In the genomic region with DNA sequence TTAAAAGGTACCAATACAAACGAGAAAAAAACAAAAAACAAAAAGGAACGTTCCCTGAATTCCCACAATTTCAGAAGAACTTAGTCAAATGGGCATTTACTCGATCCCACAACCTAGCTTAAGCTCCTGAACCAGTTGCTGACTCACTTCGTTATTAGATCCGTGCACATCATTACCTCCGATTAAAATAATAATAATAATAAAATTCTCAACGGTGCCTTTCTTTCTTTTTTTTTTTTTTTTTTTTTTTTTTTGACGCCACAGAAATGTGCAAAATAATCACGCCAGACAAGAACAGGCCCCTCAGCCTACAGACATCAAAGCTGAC, we compare ENCODE assay signal across 8 mouse cellular contexts. TPM values are rescaled to one million over a fixed set of nuclear protein-coding genes. Genes with fewer than 3 reads are reported as not detected.
DNase-seq lines count a peak whose midpoint lies in the region; ATAC-seq lines count a peak whose summit lies in the region.

No protein-coding gene starts in this region.

- peak overlapping the region; percentile 96 for H3K4me3 ChIP-seq in lung, embryonic 15.5 days
- H3K4me3 ChIP-seq in embryonic facial prominence, embryonic 15.5 days (replicated peaks), result peak overlapping the region; percentile 91
- peak overlapping the region; percentile 78 for H3K4me3 ChIP-seq in limb, embryonic 10.5 days
- peak overlapping the region; percentile 94 for H3K4me3 ChIP-seq in neural tube, embryonic 15.5 days (replicated peaks)

- no peaks in the 10 kb centered on the region for H3K27me3 ChIP-seq in lung, embryonic 15.5 days
- no peaks in the 10 kb centered on the region for H3K27me3 ChIP-seq in embryonic facial prominence, embryonic 15.5 days
- H3K27me3 ChIP-seq in limb, embryonic 10.5 days (ENCODE audit: low read depth, poor library complexity, severe bottlenecking), result no peaks in the 10 kb centered on the region
- no peaks in the 10 kb centered on the region for H3K27me3 ChIP-seq in neural tube, embryonic 15.5 days (replicated peaks)

- H3K36me3 ChIP-seq in lung, embryonic 15.5 days, result peaks cover 5% of the 10 kb centered on the region
- H3K36me3 ChIP-seq in embryonic facial prominence, embryonic 15.5 days, result no peaks in the 10 kb centered on the region
- peaks cover 29% of the 10 kb centered on the region for H3K36me3 ChIP-seq in limb, embryonic 10.5 days
- H3K36me3 ChIP-seq in neural tube, embryonic 15.5 days, result no peaks in the 10 kb centered on the region

- no peaks in the 10 kb centered on the region for H3K9me3 ChIP-seq in lung, embryonic 15.5 days
- H3K9me3 ChIP-seq in embryonic facial prominence, embryonic 15.5 days (replicated peaks), result no peaks in the 10 kb centered on the region
- H3K9me3 ChIP-seq in limb, embryonic 10.5 days (replicated peaks), result no peaks in the 10 kb centered on the region
- no peaks in the 10 kb centered on the region for H3K9me3 ChIP-seq in neural tube, embryonic 15.5 days (replicated peaks)

- peak overlapping the region; percentile 99 for H3K9ac ChIP-seq in lung, embryonic 15.5 days
- H3K9ac ChIP-seq in embryonic facial prominence, embryonic 15.5 days, result peak overlapping the region; percentile 95
- peak overlapping the region; percentile 99 for H3K9ac ChIP-seq in neural tube, embryonic 15.5 days (replicated peaks)

- DNase-seq in lung, postnatal 4 days, result no peak
- DNase-seq in limb, embryonic 10.5 days (ENCODE audit: low spot score), result no peak
- DNase-seq in left cerebral cortex, postnatal 25 days (ENCODE audit: low spot score in 2 of 2), result no peak
- no peak for DNase-seq in left cerebral cortex, postnatal 14 days (ENCODE audit: low spot score in 2 of 2)
- no peak for DNase-seq in gastrocnemius, postnatal 14 days

- peak overlapping the region; percentile 61 for H3K4me2 ChIP-seq in lung, embryonic 15.5 days
- H3K4me2 ChIP-seq in embryonic facial prominence, embryonic 15.5 days (replicated peaks), result peak overlapping the region; percentile 49
- peak overlapping the region; percentile 63 for H3K4me2 ChIP-seq in neural tube, embryonic 15.5 days

- intact Hi-C loops in left cerebral cortex, postnatal 25 days (cut with DNase I), result no loop called here
- intact Hi-C loops in left cerebral cortex, postnatal 14 days (cut with DNase I), result no loop called here
- intact Hi-C loops in gastrocnemius, postnatal 14 days (cut with DNase I; ENCODE audit: low total_unique reads), result no loop called here

- WGBS in lung, embryonic 15.5 days, result under 1% methylated on average over 9 of the region's 9 CpGs
- 1% methylated on average over 9 of the region's 9 CpGs for WGBS in embryonic facial prominence, embryonic 15.5 days
- 7% methylated on average over 9 of the region's 9 CpGs for WGBS in limb, embryonic 10.5 days
- WGBS in neural tube, embryonic 15.5 days, result 2% methylated on average over 9 of the region's 9 CpGs

- H3K4me1 ChIP-seq in lung, embryonic 15.5 days, result peaks cover 15% of the 10 kb centered on the region
- peaks cover 8% of the 10 kb centered on the region for H3K4me1 ChIP-seq in embryonic facial prominence, embryonic 15.5 days
- H3K4me1 ChIP-seq in limb, embryonic 10.5 days, result peaks cover 12% of the 10 kb centered on the region
- H3K4me1 ChIP-seq in neural tube, embryonic 15.5 days, result peaks cover 21% of the 10 kb centered on the region

- no peak for ATAC-seq in lung, embryonic 15.5 days (ENCODE audit: borderline replicate concordance, extremely low read depth, low FRiP score, low TSS enrichment)
- no peak for ATAC-seq in embryonic facial prominence, embryonic 15.5 days (ENCODE audit: insufficient number of reproducible peaks, low FRiP score, low TSS enrichment, low read depth)
- ATAC-seq in neural tube, embryonic 15.5 days (ENCODE audit: low FRiP score), result no peak

- H3K27ac ChIP-seq in lung, embryonic 15.5 days, result peak overlapping the region; percentile 92
- peak overlapping the region; percentile 94 for H3K27ac ChIP-seq in embryonic facial prominence, embryonic 15.5 days (replicated peaks)
- peak overlapping the region; percentile 97 for H3K27ac ChIP-seq in limb, embryonic 10.5 days
- H3K27ac ChIP-seq in neural tube, embryonic 15.5 days (replicated peaks), result peak overlapping the region; percentile 96

RNA-seq across cellular contexts. Expression of gene Dzip3, which starts 0.8 kb away (rescaled TPM):
- polyA plus RNA-seq in lung, embryonic 15.5 days (2015; fragmentation: Nextera tagmentation; extraction: Ambion mirVana), result 30.6 and 31.8 TPM in 2 replicates
- polyA plus RNA-seq in embryonic facial prominence, embryonic 15.5 days (2015; fragmentation: Nextera tagmentation; extraction: Ambion mirVana), result 28.1 and 28.3 TPM in 2 replicates
- polyA plus RNA-seq in limb, embryonic 10.5 days (2016; fragmentation: Nextera tagmentation; extraction: Ambion mirVana), result 26.2 and 37.4 TPM in 2 replicates
- polyA plus RNA-seq in neural tube, embryonic 15.5 days (2015; fragmentation: Nextera tagmentation; extraction: Ambion mirVana), result 52.1 and 57.5 TPM in 2 replicates
- total RNA-seq in left cerebral cortex, postnatal 25 days (2021), result 10 to 100 TPM; 79.8 to 82.3 TPM
- 10 to 100 TPM; 75.4 to 79.7 TPM for total RNA-seq in left cerebral cortex, postnatal 14 days (2021)
- 1 to 10 TPM; 5.1 to 5.2 TPM for total RNA-seq in gastrocnemius, postnatal 14 days (2021)

RNA-seq across cellular contexts. Expression of gene Cip2a, which starts 0.8 kb away (rescaled TPM):
- 37.3 and 38.9 TPM in 2 replicates for polyA plus RNA-seq in lung, embryonic 15.5 days (2015; fragmentation: Nextera tagmentation; extraction: Ambion mirVana)
- 20.8 and 22.4 TPM in 2 replicates for polyA plus RNA-seq in embryonic facial prominence, embryonic 15.5 days (2015; fragmentation: Nextera tagmentation; extraction: Ambion mirVana)
- 40.7 and 45.2 TPM in 2 replicates for polyA plus RNA-seq in limb, embryonic 10.5 days (2016; fragmentation: Nextera tagmentation; extraction: Ambion mirVana)
- polyA plus RNA-seq in neural tube, embryonic 15.5 days (2015; fragmentation: Nextera tagmentation; extraction: Ambion mirVana), result 4.3 and 9.0 TPM in 2 replicates
- 1 to 10 TPM; 2.2 to 2.8 TPM for total RNA-seq in left cerebral cortex, postnatal 25 days (2021)
- 1 to 10 TPM; 3.5 to 4.0 TPM for total RNA-seq in left cerebral cortex, postnatal 14 days (2021)
- total RNA-seq in gastrocnemius, postnatal 14 days (2021), result 1 to 10 TPM; 2.1 to 2.4 TPM
